Mouse (Mus musculus) liver (tissue): ENCODE results near the gene Eef2.
"Not testable (repeated sequence)": the region's sequence is repeated elsewhere in the genome, so short reads cannot be mapped to it uniquely, and the experiment has no call there.

ENCODE experiments used
- DNase-seq: peaks from one replicate; pipeline ENCODE4 v3.0.0-alpha.2; 2020; ENCODE audit warnings: mixed read lengths

Gene Eef2

DNA sequence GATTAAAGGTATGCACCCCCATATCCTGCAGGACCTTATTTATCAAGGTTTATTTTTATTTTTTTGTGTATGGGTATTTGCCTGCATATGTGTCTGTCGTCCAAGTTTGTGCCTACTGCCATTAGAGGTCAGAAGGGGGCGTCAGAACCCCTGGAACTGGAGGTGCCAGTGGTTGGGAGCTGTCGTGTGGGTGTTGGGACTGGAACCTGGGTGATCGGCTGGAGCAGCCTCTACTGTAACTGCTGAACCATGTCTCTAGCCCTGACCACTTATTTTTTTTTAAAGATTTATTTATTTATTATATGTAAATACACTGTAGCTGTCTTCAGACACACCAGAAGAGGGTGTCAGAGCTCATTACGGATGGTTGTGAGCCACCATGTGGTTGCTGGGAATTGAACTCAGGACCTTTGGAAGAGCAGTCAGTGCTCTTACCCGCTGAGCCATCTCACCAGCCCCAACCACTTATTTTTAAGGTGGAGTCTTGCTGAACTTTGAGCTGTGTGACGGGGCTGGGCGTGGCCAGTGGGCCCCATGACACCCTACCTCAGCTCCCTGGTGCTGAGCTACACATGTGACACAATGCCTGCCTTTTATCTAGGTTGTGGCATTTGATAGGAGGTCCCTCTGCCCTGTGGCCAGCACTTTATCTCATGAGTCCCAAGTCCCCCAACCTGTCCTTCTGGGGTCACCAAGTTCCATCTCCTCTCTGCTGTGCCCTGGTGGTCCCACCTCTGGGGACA is 26.7 kb downstream of the Eef2 start:
- peak; percentile 78 for DNase-seq

DNA sequence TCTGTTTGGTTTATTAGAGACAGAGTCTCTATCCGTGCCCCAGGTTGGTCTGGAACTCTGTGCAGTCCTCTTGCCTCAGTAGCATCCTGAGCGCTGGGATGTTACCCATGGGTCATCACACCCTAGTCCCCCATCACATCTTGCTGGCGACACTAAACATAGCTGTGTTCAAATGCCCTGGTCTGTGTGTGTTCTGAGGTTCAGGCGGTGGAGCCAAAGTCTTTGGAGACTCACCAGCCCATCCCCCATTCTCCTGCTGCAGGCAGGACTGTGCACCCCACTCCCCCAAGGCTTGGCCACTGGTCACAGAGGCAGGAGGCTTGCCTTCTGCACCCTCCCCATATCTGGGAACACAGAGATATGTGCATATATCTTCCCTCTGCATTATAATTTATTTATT is 27.7 kb downstream of the Eef2 start:
- DNase-seq: no peak

DNA sequence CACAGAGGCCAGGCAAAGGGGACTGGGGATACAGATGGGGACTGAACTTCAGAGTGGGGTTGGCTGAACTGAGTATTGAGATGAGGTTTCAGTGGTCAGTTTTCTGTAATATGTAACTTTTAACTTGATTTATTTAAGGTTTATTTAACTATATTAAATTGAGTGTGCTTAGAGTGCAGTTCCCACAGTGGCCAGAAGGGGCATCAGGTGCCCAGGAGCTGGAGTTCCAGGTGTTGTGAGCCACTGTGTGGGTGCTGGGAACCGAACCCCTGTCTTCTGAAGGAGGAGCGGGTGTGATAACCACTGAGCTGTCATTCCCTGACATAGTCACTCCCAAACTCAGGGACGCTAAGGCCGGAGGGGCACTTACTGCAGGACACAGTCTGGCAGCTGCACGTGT is 33.7 kb downstream of the Eef2 start:
- no peak for DNase-seq

DNA sequence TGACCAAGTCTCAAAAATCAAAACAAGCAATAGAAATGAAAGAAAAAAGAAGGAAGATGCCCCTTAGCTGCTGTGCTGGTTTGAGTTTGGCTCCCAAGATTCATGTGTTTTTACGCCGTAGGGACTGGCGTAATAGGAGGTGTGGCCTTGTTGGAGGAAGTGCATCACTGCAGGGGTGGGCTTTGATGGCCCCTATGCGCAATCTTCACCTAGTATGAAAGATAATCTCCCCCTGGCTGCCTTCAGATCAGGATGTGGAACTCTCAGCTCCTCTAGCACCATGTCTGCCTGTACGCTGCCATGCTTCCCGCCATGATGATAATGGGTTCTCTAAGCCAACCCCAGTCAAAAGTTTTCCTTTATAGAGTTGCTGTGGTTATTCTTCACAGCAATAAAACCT is 39.8 kb downstream of the Eef2 start:
- no peak for DNase-seq

DNA sequence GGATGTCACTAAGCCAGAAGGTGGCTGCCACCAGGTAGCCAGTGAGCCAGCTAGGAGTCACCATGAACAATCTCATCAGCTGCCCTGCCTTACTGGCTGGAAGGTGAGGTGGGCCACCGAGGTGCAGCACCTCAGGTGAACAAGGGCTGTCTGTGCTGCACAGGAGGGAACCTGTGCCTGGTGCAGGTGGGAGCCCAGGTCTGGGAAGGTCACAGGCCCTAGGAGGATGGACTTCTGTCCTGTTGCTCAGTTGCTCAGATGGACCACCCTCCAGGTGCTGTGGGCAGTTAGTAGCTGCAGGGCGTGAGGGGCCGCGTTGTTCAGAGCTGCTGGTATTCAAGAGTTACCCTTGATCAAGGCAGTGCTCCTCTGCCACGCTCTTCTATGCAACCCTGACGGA is 40.4 kb downstream of the Eef2 start:
- DNase-seq: no peak

DNA sequence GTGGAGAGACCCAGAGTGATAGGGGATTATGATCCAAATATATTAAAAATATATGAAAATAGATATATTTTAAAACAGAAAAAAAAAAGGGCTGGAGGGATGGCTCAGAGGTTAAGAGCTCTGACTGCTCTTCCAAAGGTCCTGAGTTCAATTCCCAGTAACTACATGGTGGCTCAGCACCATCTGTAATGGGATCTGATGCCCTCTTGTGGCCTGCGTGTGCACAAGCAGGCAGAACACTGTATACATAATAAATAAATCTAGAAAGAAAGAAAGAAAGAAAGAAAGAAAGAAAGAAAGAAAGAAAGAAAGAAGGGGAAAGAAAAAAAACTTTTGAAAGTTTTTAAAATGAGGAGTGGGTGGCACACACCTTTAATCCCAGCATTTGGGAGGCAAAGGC is 40.8 kb downstream of the Eef2 start:
- peak; percentile 37 for DNase-seq

DNA sequence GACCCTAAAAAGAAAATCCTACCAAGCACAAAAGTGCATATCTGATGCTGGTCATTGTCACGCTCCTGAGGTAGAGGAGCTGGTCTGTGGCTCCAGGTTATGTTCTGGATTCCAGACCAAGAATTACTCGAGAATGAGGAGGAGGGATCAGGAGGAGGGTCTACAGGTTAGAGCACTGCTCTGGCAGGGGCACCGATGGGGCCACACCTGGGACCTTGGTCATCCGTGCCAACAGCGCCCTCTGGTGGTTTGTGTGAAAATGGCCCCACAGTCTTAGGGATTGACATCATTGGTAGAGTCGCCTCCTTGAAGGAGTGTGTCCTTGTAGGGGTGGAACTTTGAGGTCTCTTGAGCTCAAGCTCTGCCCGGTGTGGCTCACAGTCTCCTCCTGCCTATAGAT is 41.5 kb downstream of the Eef2 start:
- DNase-seq: peak; percentile 77

DNA sequence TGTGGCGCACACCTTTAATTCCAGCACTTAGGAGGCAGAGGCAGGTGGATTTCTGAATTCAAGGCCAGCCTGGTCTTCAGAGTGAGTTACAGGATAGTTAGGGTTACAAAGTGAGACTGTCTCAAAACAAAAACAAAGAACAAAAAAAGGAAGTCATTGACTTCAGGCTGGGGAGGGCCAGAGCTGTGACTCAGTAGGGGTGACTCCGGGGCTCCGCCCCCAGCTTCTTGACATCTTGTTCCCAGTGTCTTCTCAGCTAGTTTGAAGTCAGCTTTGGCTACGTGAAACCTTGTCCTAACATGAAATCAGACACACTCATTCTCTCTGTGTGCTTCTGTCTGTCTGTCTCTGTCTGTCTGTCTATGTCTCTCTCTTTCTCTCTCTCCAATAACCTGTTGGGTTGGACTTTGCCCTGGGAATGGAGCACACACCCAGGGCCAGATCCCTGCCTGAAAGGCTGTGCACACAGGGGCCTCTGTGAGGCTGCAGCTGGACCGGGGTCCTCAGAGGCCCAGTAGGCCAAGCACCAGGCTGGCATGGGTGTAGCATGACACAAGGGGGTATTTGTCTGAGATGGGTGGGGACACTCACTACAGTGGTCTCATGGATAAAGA is 45.1 kb downstream of the Eef2 start:
- no peak for DNase-seq

DNA sequence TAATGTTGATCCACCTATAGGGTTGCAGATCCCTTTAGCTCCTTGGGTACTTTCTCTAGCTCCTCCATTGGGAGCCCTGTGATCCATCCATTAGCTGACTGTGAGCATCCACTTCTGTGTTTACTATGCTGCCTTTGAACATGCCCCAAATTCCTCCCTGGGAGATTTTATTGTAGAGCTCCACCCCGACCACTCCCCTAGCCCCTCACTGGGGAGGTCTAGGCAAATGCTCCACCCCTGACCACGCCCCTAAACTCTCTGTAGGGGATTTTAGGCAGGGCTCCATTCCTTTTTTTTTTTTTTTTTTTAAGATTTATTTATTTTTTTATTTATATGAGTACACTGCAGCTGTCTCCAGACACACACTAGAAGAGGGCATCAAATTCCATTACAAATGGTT is 47.3 kb downstream of the Eef2 start:
- not testable (repeated sequence) for DNase-seq

DNA sequence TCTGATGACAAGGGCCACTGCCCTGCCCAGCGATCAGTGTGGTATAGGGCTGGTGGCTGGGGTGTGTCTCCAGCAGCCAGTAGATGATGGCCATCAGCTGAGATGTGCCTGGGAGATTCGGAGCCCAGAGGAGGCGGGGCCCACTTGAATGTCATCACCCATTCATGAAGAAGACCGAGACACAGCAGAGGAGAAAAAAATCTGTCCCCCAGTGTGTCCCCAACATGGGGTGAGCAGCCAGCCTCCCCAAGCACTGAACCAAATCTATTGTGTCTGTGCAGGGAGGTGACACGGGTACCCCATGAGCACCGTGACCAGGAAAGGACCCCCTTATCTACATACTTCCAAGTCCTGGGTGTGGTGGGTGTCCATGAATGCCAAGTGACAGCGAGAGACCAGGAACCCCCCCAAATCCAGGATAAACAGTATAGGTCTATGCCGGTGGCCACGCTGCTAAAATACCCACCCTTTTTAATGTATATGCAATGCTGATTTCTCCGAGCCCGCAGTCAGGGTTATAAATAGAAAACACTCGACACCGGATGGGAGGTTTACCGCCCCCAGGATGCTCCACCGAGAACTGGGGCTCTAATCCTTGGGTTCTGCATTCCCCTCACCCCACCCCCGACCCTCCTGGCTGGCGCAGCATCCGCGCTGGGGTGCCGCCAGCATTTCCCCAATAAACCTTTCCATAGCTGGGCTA is 53.5 kb downstream of the Eef2 start:
- no peak for DNase-seq

DNA sequence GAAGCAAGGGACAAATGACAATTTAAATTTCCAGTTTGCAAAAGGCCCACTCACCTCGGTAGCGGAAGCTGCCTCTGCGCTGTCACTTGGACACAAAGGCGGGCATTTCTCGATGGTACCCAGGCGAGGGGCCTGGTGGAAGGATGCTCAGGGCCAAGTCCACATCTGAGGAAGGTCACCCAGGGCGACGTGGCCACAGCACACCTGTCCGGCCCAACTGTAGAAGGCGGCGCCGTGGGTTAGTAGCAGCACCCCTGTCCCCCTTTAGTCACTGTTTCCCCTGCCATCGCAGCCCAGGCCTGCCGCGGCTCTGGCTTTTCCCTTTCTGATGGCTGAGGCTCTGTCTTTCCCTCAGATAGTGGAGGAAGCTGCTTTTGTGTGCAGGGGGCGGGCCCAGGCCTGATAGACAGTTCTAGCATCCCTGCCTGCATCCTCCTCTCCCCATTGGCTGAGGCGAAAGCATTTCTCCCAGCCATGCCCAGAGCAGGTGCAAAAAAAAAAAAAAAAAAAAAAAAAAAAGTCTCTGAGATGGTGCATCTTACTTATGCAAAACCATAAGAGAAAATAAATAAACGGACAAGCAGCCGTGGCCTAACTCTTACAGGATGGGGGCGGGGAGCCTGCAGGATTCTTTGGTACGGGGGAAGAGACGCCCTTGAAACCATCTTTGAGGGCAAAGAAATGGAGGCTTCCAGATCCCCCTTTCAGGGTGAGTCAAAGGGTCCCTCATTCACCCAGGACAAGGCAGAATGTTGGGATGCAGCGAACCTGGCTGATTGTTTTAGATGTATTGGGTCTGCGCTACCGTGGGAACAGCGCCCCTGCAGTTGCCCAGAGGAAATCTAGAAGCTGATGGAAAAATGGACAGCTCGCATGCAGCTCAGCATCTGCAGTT is 54.3 kb downstream of the Eef2 start, which contains the start of gene Atcay:
Gene Atcay (minus strand): TSS at position 396 of the 895 bp plus-strand sequence.
- DNase-seq: no peak

DNA sequence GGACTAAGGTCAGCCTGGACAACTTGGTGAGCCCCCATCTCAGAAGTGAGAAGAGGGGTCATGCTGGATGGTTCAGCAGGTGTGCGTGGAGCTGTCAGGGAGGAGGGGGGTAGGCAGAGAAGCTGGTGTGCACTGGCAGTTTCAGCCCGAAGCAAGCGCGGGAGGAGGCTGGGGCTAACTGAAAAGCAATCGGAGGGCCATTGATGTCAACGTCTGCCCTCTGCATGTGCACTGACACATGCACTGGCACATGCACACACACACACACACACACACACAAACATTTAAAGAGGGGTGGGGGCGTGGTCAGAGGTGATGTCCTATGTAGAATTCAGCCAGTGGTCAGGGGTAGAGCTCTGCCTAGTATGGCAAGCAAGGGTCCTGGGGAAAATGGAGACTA is 55.0 kb downstream of the Eef2 start:
- DNase-seq: no peak
